Mouse (Mus musculus): ENCODE results near the gene Slco4c1.

Gene Slco4c1

DNA sequence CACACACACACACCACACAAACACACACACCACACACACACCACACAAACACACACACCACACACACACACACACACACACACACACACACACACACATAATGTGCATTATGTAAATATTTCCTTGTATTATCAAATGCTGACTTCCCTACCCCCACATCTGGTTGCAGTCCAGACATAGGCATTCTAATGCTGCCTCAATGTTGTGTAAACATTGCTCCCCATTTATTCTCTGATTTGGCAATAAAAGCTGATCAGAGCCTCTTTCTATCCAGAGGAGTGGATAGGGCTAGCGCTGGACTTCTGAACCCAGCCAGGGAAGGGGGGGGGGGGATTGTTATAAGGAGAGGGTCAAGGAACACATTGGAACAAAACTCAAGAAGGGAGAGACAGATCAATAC lies 101.7 kb downstream of the Slco4c1 start:
- no peak for DNase-seq (ENCODE audit: low spot score in 2 of 2)

DNA sequence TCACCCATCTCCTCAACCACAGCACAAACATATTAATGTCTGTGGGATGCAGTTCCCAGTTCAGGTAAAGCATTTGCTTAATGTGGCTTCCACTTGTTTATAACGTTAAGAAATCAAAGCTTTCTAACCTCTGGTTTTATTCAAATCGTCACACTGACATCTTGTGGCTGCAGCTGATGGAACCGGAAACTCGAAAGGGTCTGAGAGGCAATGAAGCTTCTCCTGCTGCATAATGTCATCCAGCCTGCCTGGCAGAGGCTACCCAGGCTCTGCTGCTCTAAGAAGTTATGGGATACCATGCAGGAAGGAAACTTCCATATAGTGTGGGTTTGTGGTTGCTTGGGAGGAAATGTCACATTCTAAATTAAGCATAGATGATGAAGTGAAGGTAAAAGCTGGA lies 103.7 kb downstream of the Slco4c1 start:
- DNase-seq (ENCODE audit: low spot score in 2 of 2): no peak

- DNase-seq (ENCODE audit: low spot score in 2 of 2): no peak
Measured at GRCm38 (mm10) chr1:96766535-96766934, 105.4 kb downstream of the Slco4c1 start.
